Mouse (Mus musculus): Measurements from ENCODE around the gene Il1rap.

Gene Il1rap

DNA sequence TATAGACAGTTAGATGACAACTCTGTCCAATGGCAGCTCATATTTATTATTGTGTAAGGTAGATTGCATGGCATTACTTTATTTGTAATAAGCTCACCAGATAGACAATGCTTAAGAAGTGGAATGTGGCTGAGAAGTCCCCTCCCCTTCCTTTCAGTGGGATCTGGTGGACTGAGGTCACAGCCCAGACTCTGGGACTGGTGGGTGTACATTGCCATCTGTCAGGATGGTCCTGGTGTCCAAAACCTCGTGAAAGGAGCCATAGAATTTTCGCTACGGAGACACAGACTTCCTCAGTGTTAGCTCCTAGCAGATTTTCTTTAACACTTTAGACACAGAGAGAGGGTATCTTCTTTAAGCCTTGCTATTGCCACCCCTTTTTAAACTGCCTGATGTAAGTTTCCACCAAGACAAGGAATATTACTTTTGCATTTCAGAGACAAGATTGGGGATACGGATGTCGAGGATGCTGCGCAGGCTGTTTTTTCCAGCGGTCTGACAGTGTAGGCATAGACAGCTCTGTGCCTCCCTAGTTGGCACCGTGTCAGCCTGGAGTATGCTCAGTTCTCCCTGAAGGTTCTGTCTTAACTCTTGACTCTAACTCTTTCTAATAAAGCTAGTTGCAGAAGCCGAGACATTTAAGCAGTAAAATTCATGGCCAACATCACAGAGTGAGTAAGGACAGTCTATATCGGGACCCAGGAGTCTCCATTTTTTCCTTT, 31.2 kb downstream of the Il1rap start:
- no peak for DNase-seq (ENCODE audit: low read depth)

DNA sequence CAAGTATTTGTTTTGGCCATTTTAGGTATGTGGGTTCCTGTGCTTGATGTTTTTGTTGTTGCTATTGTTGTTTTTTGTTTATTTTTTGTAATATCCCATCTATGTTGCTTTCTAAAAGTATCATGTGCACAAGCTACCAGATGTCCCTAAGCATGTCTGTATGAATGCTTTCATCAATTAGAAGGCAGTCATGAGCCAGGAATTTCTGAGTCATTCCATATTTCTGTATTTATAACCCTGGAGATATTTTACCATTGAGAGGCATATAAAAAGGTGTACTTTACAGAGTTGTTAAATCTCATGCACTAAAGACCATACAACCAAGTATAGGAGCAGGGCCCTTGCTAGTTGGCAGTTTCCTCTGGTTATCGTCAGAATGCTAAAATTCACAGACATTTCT, 41.6 kb downstream of the Il1rap start:
- DNase-seq (ENCODE audit: low read depth), result no peak

DNA sequence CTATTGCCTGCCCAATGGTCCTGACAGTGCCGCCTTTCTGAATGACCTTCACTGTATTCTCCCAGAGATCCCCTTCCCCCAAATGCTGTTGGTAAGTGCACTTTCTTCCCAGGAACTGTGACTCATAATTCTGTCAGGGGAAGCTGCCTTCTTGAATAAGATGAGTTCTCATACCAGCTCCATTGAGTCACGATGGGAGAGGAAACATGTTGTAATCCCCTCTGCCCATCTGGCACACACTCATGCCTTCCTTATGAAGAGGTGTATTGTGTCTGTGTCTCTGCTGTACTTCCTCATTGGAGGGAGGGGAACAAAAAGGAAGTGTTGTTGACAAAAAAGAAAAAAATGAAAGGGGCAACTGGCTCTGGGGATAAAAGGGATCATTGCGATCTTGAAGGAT, 44.6 kb downstream of the Il1rap start:
- DNase-seq (ENCODE audit: low read depth), result peak; percentile 62

DNA sequence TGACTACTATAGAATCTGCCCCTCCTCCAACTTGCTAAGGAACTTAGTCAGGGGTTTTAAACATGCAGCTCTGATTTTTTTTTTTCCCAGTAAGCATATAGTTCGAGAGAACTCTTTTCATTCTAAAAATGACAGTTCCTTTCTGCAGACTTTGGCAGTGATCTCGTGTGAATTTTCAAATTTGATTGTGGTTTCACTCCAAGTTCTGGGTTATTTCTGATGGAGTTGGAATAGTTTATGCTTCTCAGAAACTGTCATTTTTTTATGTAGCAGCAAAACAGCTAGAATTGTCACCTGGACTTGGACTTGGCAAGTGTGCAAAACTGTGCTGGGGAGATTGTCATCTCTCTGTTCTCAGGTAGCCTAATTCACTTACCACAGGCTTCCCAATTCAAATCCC, 53.3 kb downstream of the Il1rap start:
- no peak for DNase-seq (ENCODE audit: low read depth)

DNA sequence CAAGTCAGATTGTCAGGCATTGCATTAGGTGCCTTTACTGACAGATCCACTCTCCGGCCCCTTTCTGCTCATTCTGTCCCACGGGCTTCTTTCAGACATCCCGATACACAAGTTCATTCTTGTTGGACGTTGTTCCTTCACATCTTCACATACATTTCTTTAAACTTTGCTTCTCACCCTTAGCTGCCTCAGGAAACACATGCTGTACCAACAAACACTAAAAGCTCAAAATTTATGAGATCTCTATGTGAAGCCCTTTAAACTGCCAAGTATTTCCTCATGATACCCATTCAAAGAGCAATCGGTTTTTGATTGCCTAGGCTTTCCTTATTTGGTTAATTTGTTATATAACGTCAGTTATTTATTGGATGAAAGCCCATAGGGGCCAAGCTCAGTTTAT, 61.6 kb downstream of the Il1rap start:
- DNase-seq (ENCODE audit: low read depth), result no peak

DNA sequence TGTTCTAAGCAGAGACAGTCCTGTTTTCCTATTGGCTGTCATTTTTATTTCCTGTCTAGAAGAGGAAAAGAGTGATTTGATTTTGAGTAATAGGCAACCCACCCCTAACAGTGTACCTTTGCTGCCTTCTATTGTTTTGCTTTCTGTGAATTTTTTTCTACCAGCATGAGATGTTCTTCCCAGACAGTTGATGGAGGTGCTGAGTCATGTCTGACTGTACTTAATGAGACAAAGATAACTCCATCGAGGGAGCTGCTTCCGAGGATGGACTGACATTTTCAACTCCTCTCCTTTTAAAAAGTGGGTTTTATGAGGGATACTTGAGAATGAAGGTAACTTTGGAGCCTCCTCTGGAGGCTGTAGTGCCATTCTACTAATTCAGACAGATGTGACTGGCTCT, 64.6 kb downstream of the Il1rap start:
- no peak for DNase-seq (ENCODE audit: low read depth)

DNA sequence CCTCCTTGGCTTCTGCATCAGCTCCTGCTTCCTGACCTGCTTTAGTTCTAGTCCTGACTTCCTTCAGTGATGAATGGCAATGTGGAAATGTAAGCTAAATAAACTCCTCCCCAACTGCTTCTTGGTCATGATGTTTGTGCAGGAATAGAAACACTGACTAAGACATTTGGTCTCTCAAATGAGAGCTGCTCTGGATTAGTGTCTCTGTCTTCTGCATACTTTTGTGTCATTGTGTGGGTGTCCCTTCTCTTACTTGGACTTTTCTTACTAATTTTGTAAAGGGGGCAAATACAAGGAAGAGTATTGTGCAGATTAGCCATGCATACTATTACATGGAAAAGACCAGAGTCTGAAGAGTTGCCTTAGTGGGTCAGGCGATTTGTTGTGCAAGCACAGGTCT, 65.5 kb downstream of the Il1rap start:
- DNase-seq (ENCODE audit: low read depth), result no peak

DNA sequence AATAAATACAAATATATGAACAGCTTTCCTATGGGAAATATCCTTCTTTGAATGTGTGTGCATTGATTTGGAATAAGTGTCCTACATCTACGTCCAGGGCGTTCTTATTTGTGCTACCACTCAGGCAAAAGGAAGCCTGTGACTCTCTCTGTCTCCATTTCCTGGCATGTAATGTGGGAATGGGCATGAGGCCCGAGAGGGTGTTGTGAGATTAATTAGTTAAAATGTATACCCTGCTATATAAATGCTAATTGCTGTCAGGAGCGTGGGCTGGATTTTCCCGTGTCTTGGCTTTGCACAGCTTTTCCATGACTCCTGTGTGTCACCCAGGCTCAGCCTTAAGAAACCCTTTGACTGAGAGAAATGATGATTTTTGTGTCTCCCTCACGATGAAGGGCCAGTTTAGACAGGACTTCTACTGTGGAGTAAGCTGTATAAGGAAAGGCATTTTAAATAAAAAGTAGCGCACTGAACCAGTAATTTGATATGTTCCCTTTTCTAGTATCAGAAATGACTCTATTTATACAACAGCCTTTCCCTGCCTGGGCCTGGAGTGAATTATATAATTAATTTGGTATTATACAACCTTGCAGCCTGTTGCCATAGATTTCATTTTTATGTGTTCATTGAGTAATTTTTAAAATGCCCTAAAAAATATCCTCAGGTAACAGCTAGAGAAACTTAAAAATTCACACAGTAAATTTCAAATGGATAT, 81.4 kb downstream of the Il1rap start:
- DNase-seq (ENCODE audit: low read depth), result no peak

DNA sequence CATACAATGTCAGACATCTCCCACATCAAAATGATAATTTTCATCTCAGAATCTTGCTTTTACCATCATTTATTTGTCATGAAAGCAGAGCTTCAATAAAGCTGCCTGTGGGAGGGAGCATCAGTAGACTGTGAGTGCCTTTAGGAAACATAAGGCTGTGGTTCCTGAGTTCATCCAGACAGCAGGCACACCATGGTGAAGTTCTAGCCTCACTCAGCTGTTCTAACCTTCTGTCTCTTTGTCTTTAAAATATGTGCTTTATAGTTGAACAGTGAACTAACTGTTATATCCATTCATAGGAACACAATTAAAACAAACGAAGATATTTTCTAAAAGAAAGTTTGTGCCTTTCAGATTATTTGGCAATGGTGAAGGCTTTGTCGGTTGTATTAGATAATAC, 84.9 kb downstream of the Il1rap start:
- DNase-seq (ENCODE audit: low read depth), result no peak

DNA sequence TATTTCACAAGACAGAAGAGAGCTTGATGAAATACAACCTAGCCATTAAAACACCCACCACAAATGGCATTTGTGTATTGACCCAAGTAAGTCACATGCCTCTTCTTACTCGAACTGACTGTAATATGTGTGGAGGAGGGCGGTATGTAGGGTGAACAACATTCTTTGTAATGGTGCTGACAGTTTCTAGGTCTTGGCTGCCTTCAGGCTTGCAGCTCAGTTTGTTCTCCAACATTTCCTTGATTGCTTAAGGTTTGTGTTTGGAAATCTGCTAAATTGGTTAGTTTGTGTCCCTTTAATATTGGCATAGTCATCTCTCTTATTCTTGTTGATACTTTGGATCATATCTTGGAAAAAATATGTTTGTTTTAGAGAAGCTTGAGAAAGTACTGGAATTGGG, 87.6 kb downstream of the Il1rap start:
- peak; percentile 87 for DNase-seq (ENCODE audit: low read depth)

DNA sequence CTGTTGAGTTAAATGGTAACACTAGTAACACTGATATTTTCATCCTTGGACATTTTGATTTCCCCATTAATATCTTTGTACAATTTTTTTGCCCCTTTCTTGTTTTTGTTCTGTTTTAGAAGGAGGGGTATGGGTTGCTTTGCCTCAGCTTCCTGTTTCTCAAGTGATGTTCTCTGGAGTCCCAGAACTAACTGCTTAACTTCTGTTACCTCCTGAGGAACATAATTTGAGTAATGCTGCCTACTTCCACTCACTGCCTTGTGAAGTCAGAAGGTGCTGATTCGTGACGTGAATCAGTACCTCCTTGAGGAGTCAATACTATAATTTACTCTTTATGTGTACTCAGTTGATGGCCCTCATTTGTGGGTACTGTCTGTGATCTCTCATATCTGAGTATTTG, 98.9 kb downstream of the Il1rap start:
- no peak for DNase-seq (ENCODE audit: low read depth)

DNA sequence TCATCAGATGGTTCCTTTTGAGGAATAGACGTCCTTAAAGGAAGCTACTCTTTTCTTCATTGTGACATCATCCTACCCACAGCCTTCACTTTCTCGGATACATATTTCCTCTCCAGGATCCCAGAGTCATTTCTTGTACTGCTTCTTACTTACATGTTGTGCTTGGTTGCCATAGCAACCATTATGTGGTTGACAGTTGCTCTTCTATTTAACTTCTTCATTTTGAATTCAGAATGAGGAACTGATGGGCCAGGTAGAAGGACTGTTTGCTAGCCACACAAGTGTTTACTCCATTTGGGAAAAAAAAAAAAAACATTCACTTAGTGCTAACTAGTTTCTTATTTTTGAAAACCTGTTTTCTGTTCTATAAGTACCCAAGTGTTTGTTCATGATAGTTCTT, 108.3 kb downstream of the Il1rap start:
- DNase-seq (ENCODE audit: low read depth), result no peak

DNA sequence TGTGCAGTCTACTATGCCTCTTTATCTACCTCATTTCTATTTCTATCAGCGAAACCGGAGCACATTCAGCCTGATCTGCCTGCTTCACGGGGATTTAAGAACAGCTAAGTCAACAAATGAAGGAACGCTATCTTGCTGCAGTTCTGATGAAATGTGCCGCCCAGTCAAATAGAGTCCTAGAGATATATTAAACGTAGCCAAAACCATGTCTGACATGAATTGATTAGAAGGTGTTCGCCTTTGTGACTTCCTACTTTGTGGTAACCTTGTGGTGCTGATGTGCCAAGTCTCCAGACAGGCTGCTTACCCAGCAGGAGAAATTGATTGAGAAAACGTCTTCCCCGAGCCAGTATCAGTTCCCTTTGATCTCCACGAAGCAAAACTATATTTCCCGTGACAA, 109.8 kb downstream of the Il1rap start:
- DNase-seq (ENCODE audit: low read depth), result no peak

DNA sequence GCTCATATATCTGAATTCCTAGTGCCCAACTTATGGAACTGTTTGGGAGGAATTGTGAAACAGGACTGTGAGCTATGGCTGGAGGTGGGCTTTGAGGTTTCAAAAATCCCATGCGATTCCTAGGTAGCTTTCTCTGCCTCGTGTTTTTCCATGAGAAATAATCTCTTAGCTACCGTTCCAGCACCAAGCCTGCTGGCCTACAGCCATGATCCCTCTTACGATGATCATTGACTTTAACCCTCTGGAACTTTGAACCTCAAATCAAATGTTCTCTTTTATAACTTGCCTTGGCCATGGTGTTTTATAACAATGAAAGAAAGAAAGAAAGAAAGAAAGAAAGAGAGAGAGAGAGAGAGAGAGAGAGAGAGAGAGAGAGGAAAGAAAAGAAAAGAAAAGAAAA, 116.6 kb downstream of the Il1rap start:
- no peak for DNase-seq (ENCODE audit: low read depth)

DNA sequence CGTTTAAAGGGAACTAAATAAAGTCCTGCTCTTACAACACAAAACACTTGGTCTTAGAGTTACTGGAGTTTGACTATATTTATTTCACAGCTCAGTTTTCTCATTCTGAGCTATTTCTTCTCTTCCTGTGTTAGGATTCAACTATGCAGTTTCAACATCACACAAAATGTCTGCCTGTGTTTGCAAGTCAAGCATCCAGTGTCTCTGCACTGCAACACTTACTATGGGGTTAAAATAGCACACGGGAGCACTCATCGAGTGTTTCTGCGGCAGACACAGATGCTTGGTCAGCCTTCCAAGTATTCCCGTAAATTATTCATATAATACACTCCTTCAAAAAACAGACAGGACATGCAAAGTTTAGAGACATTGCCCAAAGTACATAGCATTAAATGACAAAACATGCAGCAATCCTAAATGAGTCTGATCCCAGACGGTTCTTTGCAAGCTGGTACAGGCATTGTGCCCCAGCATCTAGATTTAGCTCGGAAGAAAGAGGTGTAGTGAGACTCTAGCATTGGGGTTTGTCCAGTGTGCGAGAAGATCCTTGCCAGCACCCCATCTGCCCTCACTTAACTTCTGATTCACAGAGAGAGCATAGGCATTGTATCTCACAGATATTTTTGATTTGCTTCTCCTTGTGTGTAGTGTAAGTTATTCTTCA, 119.1 kb downstream of the Il1rap start:
- DNase-seq (ENCODE audit: low read depth), result peak; percentile 34

DNA sequence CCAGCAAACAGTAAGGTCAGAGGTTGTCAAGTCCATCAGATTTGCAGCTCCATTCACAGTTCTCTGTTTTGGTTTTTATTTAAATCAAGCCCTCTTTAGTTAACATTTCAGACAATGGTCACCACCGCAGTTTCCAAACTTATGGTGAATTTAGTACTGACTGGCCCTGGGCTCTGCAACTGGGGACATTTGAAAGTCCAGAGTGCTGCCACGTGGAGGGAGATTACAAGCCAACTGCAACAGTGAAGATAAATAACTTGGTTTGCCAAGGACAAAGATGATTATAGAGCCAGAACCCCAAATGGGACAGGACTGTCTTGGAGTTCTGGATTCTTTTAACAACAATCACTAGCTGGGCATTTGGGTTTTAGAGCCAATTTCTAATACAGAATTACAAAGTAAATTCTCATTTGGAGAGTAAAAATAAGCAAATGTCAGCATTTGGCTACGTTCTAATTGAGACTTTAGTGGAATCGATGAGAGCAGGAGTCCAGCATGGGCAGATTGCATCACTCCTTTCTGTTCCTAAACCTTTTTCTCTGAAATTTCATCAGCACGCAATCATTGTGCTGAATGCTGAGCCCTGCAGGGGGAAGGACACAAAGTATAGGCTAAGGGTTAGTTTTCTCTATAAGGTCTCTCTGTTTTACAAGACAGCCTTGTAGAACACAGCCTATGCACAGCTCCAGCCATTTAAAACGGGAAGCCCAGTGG, 124.3 kb downstream of the Il1rap start:
- no peak for DNase-seq (ENCODE audit: low read depth)

DNA sequence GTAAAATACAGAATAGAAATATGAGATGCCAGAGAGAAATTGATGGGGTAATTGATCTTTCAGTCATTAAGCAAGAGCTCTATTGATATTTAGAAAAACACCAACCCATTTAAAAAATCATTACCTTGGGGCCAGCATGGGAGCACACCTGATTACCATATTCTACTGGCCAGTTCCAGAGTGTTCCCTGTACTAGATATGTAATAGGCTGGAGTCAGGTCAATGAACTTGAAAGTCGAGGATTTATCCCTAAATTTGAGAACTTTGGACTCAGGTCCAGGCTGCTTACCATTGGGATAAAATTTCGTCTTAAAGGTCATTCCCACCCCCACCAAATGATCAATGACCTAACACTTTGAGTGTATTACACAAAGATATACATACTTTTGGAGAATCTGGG, 125.0 kb downstream of the Il1rap start:
- no peak for DNase-seq (ENCODE audit: low read depth)

DNA sequence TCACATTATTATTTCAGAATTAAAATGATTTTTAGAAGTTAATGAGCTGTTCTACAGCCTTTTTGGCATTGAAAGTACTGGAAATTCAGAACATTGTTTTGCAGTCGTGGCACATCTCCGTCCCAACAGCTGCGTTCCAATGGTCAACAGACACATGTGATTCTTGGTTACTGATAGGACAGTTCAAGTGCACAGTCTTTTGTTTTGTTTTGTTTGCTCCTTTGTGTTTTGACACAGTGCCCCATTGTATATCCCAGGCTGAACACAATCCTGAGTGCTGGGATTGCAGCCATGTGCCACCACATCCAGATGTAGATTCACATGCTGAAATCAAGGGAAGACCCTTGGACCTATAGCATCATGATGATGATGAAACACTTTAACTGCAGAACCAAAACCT, 129.4 kb downstream of the Il1rap start:
- DNase-seq (ENCODE audit: low read depth), result no peak

DNA sequence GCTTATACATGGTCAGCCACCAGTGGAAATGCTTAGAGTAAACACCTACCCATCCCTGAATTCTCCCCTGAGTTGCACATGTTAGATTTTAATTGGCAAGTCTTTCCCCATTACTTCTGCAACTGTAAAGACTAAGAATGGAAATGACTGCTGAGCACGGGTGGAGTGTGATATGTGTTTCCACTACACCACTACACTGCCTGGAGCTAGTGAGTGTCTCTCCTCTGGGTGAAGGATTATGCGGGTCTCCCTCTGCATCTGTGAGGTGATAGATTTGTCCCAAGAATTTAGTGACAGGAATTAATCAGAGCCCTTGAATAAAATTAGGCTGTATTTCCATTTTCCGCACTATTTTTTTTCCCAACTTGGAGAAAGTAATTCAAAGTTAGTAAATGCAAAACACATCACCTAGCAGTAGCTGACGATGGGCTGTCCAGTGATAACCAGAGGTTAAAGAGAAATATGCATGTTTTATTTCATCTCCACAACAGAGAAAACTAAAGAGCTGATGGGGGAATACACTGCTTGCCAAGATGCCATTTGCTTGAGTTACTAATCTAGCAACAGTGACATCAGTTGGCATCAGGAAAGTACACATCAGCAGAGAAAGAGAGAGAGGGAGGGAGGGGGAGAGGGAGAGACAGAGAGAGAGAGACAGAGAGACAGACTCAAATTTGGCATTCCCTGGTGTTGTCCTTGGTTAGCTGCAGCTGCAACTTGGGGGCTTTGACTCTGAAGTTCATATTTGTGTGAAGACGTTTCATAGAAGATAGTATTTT, 132.2 kb downstream of the Il1rap start:
- no peak for DNase-seq (ENCODE audit: low read depth)

DNA sequence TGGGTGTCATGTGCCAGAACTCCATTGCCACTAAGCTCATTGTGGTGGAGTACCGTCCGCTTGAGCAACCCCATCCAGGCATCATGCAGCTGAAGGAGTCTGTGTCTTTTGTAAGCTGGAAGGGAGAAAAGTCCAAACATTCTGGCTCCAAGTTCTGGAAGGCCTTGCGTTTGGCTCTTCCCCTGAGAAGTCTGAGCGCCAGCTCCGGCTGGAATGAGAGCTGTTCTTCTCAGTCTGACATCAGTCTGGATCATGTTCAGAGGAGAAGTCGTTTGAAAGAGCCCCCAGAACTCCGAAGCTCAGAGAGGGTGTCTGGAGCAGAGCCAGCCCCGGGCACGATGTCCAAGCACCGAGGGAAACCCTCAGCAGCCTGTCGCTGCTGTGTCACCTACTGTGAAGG, 141.0 kb downstream of the Il1rap start:
- no peak for DNase-seq (ENCODE audit: low read depth)

DNA sequence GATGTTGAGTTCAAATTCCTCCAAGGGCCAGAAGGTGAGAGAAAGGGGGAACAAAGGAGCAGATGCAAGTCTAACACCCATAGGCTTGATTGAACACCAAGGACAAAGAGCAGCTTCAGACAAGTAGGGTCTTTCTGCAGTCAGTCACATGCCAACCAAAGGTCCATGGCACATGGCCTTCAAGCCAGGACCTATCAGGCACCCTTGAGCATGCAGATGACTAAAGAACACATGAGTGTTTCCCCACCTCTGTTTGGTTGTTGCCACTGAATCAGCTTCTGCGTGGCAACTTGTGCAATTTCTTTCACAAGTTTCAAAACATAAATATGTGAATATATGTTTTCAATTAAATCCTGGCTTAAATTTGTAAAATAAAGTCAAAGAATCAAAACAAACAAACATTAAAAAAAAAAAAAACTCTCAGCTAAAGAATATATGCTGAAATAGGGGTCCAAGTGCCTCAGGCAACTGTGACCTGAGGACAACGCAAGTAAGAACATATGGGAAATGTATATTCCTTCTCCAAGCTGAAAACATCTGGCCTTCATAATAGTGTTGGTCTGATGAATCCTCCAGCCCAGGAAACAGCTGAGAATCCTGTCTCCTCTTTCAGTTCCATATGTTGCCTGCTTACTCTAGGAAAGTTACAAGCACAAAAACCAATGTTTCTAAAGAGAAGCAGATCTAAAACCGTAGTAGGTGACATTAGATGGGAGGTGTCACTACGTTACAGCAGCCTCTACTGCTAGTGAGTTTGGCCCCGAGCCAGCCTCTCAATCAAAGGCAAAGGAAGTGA, 142.6 kb downstream of the Il1rap start:
- no peak for DNase-seq (ENCODE audit: low read depth)

Data from fibroblast of lung, adult 2 months (primary cell).